In the genomic region with DNA sequence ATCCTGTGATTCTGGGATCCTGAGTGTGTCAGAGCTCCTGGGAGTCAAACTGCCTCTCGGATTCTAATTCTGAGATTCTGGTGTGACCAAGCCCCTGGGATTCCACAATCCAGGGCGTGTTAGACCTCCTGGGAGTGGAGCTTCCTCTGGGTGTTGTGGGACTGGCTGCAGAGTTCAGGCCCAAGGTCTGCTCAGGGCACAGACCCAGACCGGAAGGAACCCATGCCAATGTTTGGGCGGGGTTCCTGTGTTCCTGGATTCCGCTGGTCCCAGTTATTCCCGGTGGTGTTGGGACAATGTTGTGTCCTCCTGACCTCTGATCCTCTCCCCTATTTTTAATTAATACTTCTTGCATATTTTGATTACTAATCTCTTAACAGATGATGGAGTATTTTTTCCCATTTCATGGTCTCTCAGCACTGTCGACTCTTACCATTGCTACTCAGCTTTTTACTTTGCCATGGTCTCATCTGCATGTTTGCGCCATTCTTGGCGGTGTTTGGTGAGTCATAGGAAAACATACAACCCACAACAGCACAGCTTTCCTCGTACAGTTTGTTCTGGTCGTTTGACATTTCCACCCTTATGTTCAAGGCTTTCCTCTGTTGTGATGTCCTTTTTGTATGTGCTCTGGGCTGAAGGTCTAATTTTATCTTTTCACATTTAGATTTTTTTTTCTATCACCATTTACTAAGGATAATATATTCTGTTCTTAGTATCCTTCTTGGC, we compare ENCODE assay signal across 12 mouse cellular contexts. TPM values are rescaled to one million over a fixed set of nuclear protein-coding genes. Genes with fewer than 3 reads are reported as not detected.
DNase-seq lines count a peak whose midpoint lies in the region; ATAC-seq and TF ChIP-seq lines count a peak whose summit lies in the region.
"Had no signal": no experiment of that assay in that cellular context is flagged by ENCODE, and none has a peak within 500 bp of the region (broad histone marks: within the 10 kb centered on the region; RNA-seq: fewer than 3 reads in every experiment).

No protein-coding gene starts in this region.

- peak overlapping the region; percentile 38; the same call in 1 of the 2 replicates for H3K4me2 ChIP-seq in CH12.LX (ENCODE audit: insufficient read depth, low read depth, poor library complexity, severe bottlenecking)

- dilution Hi-C loops in CH12.LX (cut with MboI; ENCODE audit: extremely low pct_ligation_motif_present, extremely low pct_unique_long_range_greater_than_20kb, low sequenced_read_pairs), result no loop called here

- TF ChIP-seq RAD21 in CH12.LX (IDR thresholded peaks at IDR 0.05; ENCODE audit: low read depth, low read length), result no peak

- peaks cover 2% of the 10 kb centered on the region for H3K9me3 ChIP-seq in CH12.LX (replicated peaks; ENCODE audit: low read length)

- H3K79me2 ChIP-seq in CH12.LX (replicated peaks; ENCODE audit: control insufficient read depth, extremely low read depth, insufficient read depth, poor library complexity, severe bottlenecking), result no peaks in the 10 kb centered on the region

- no peak overlapping the region for H3K9ac ChIP-seq in CH12.LX (ENCODE audit: insufficient read depth, low read depth)
- H3K9ac ChIP-seq: forebrain, postnatal 0 days had no signal

- H3K27ac ChIP-seq in CH12.LX (ENCODE audit: insufficient read depth, low read depth), result no peak overlapping the region

- no peak for TF ChIP-seq EP300 in CH12.LX (IDR thresholded peaks at IDR 0.05; ENCODE audit: low read length)

- peaks cover 0 to 8% of the 10 kb centered on the region in 2 experiments for H3K36me3 ChIP-seq in CH12.LX (replicated peaks in 1 of 2; ENCODE audit: control insufficient read depth in 1 of 2, insufficient read depth in 1 of 2, low read length in 1 of 2)

- no peak overlapping the region for H3K4me3 ChIP-seq in CH12.LX (replicated peaks in 1 of 3; ENCODE audit: low read depth in 2 of 3, low read length in 2 of 3, poor library complexity in 1 of 3)
- no peak overlapping the region for H3K4me3 ChIP-seq in lung, adult 2 months (replicated peaks; ENCODE audit: extremely low read depth, low read depth, low read length)

- DNase-seq in CH12.LX (ENCODE audit: extremely low read depth) (no peak), R1 (ENCODE audit: low read depth, low spot score) (peak; percentile 80), MN1 (ENCODE audit: low spot score) (no peak)
- peak; percentile 80 for DNase-seq in heart, adult 8-10 months (ENCODE audit: low spot score)
- peak; percentile 63 for DNase-seq in lung, adult 2 months
- DNase-seq in urinary bladder, adult 2 months (ENCODE audit: low spot score), result no peak
- DNase-seq: embryo, embryonic 11 days; forebrain, postnatal 0 days; thymus, postnatal 4 days had no signal

- TF ChIP-seq POLR2A in CH12.LX (IDR thresholded peaks at IDR 0.05; ENCODE audit: low read depth, low read length), result no peak
- TF ChIP-seq POLR2A in lung, adult 2 months (IDR thresholded peaks at IDR 0.05; ENCODE audit: borderline replicate concordance, extremely low read depth, low read depth, low read length), result peak; percentile 40; the same call in 1 of the 2 replicates

- no peak for ATAC-seq in inflammation-experienced regulatory T-cells, adult 6 months
- ATAC-seq: forebrain, postnatal 0 days had no signal

- in situ Hi-C loops in CH12.LX (cut with MboI; ENCODE audit: low pct_ligation_motif_present, low pct_unique_long_range_greater_than_20kb, low sequenced_read_pairs), result no loop called here

- 43% methylated on average over 11 of the region's 11 CpGs for WGBS in lung, adult 2 months

- peaks cover 0 to 5% of the 10 kb centered on the region in 2 experiments; a peak in 1 of 4 replicates for H3K4me1 ChIP-seq in CH12.LX (ENCODE audit: control insufficient read depth in 1 of 2, insufficient read depth in 2 of 2)
- no peaks in the 10 kb centered on the region for H3K4me1 ChIP-seq in lung, adult 2 months (ENCODE audit: control insufficient read depth, insufficient read depth, low read length)

- no peaks in the 10 kb centered on the region for H3K27me3 ChIP-seq in CH12.LX (replicated peaks)

- no peak for TF ChIP-seq CTCF in CH12.LX (conservative IDR thresholded peaks at IDR 0.05 in 1 of 2, IDR thresholded peaks at IDR 0.05 in 1 of 2; ENCODE audit: low read depth in 2 of 2, low read length in 2 of 2)
- TF ChIP-seq CTCF in lung, adult 2 months (IDR thresholded peaks at IDR 0.05; ENCODE audit: insufficient read depth, low read length), result no peak

TF ChIP-seq in CH12.LX, 34 proteins besides CTCF, POLR2A, EP300 and RAD21:
- no peak for TF ChIP-seq KAT2A (IDR thresholded peaks at IDR 0.05; ENCODE audit: insufficient replicate concordance, low read length)
- no peak for TF ChIP-seq CHD2 (IDR thresholded peaks at IDR 0.05; ENCODE audit: low read length)
- TF ChIP-seq NELFE (IDR thresholded peaks at IDR 0.05; ENCODE audit: low read depth, low read length), result no peak
- no peak for TF ChIP-seq ETS1 (conservative IDR thresholded peaks at IDR 0.05; ENCODE audit: low read depth, low read length)
- no peak for TF ChIP-seq ELF1 (IDR thresholded peaks at IDR 0.05; ENCODE audit: low read depth, low read length)
- TF ChIP-seq ZMIZ1 (IDR thresholded peaks at IDR 0.05; ENCODE audit: low read depth, low read length), result no peak
- no peak for TF ChIP-seq GABPA (IDR thresholded peaks at IDR 0.05; ENCODE audit: insufficient replicate concordance, low read depth, low read length)
- TF ChIP-seq TCF12 (IDR thresholded peaks at IDR 0.05; ENCODE audit: low read depth, low read length), result no peak
- no peak for TF ChIP-seq CHD1 (IDR thresholded peaks at IDR 0.05; ENCODE audit: low read depth, low read length)
- TF ChIP-seq SMC3 (IDR thresholded peaks at IDR 0.05; ENCODE audit: low read depth, low read length), result no peak
- no peak for TF ChIP-seq RCOR1 (conservative IDR thresholded peaks at IDR 0.05; ENCODE audit: low read depth, low read length)
- no peak for TF ChIP-seq JUND (conservative IDR thresholded peaks at IDR 0.05; ENCODE audit: low read depth, low read length)
- no peak for TF ChIP-seq HCFC1 (IDR thresholded peaks at IDR 0.05; ENCODE audit: low read depth, low read length)
- no peak for TF ChIP-seq JUN (IDR thresholded peaks at IDR 0.05; ENCODE audit: insufficient read depth, low read depth, low read length)
- TF ChIP-seq MAFK (IDR thresholded peaks at IDR 0.05; ENCODE audit: insufficient replicate concordance, low read length), result no peak
- no peak for TF ChIP-seq ZNF384 (IDR thresholded peaks at IDR 0.05; ENCODE audit: low read depth, low read length)
- no peak for TF ChIP-seq MAX (IDR thresholded peaks at IDR 0.05; ENCODE audit: low read length)
- no peak for TF ChIP-seq PAX5 (IDR thresholded peaks at IDR 0.05; ENCODE audit: low read length)
- no peak for TF ChIP-seq MXI1 (IDR thresholded peaks at IDR 0.05; ENCODE audit: low read depth, low read length)

RNA-seq across cellular contexts. Expression of a gene that starts 10.6 kb away (rescaled TPM):
- total RNA-seq in CH12.LX (2012; rRNA removed) (not detected in 2 replicates), CH12.LX (2014; rRNA removed) (not detected in 2 replicates)
- not detected in 2 replicates for polyA plus RNA-seq in CH12.LX (2012; ENCODE audit: insufficient read length, low read depth)
- total RNA-seq in heart, adult 8-10 months (2022), result not detected
- not detected in 2 replicates for polyA plus RNA-seq in lung, adult 2 months (2012; rRNA removed)
- polyA plus RNA-seq in urinary bladder, adult 2 months (2012; rRNA removed), result 0.04 and 0.08 TPM in 2 replicates
- not detected for polyA plus RNA-seq in inflammation-experienced regulatory T-cells, adult 6 months (2017; shearing (Covaris generic))
- polyA plus RNA-seq: intestine, embryonic 14.5 days; liver, adult 2 months had no signal

RNA-seq across cellular contexts. Expression of a gene that starts 17.3 kb away (rescaled TPM):
- total RNA-seq in CH12.LX (2012; rRNA removed) (36.7 and 42.9 TPM in 2 replicates), CH12.LX (2014; rRNA removed) (67.8 and 76.4 TPM in 2 replicates)
- 61.2 and 62.4 TPM in 2 replicates for polyA plus RNA-seq in CH12.LX (2012; ENCODE audit: insufficient read length, low read depth)
- 10 to 100 TPM; 41.3 to 48.6 (median 45.1) TPM for total RNA-seq in heart, adult 8-10 months (2022)
- polyA plus RNA-seq in lung, adult 2 months (2012; rRNA removed), result 46.0 and 59.3 TPM in 2 replicates
- 70.3 and 71.0 TPM in 2 replicates for polyA plus RNA-seq in urinary bladder, adult 2 months (2012; rRNA removed)
- 10 to 100 TPM; 62.7 to 77.2 (median 72.8) TPM for polyA plus RNA-seq in inflammation-experienced regulatory T-cells, adult 6 months (2017; shearing (Covaris generic))

RNA-seq across cellular contexts. Expression of a gene that starts 30.8 kb away (rescaled TPM):
- total RNA-seq in CH12.LX (2012; rRNA removed) (not detected in 2 replicates), CH12.LX (2014; rRNA removed) (not detected in 2 replicates)
- polyA plus RNA-seq in CH12.LX (2012; ENCODE audit: insufficient read length, low read depth), result not detected in 2 replicates
- 1 to 10 TPM in 2 of 4 experiments, under 1 TPM in 2; 0.87 to 2.1 (median 1.1) TPM for total RNA-seq in heart, adult 8-10 months (2022)
- polyA plus RNA-seq in lung, adult 2 months (2012; rRNA removed), result 30.6 and 30.8 TPM in 2 replicates
- polyA plus RNA-seq in urinary bladder, adult 2 months (2012; rRNA removed), result 1.9 and 3.0 TPM in 2 replicates
- not detected for polyA plus RNA-seq in inflammation-experienced regulatory T-cells, adult 6 months (2017; shearing (Covaris generic))

RNA-seq across cellular contexts. Expression of a gene that starts 31.4 kb away (rescaled TPM):
- total RNA-seq in CH12.LX (2012; rRNA removed) (27.9 and 43.8 TPM in 2 replicates), CH12.LX (2014; rRNA removed) (81.2 and 120 TPM in 2 replicates)
- 81.9 and 91.2 TPM in 2 replicates for polyA plus RNA-seq in CH12.LX (2012; ENCODE audit: insufficient read length, low read depth)
- total RNA-seq in heart, adult 8-10 months (2022), result 10 to 100 TPM; 11.2 to 13.0 (median 11.9) TPM
- polyA plus RNA-seq in lung, adult 2 months (2012; rRNA removed), result 7.8 and 11.7 TPM in 2 replicates
- 44.8 and 54.0 TPM in 2 replicates for polyA plus RNA-seq in urinary bladder, adult 2 months (2012; rRNA removed)
- polyA plus RNA-seq in inflammation-experienced regulatory T-cells, adult 6 months (2017; shearing (Covaris generic)), result 10 to 100 TPM; 60.2 to 83.4 (median 72.6) TPM

RNA-seq across cellular contexts. Expression of a gene that starts 43.7 kb away (rescaled TPM):
- total RNA-seq in CH12.LX (2012; rRNA removed) (80.4 and 88.4 TPM in 2 replicates), CH12.LX (2014; rRNA removed) (61.2 and 68.8 TPM in 2 replicates)
- polyA plus RNA-seq in CH12.LX (2012; ENCODE audit: insufficient read length, low read depth), result 62.1 and 64.1 TPM in 2 replicates
- total RNA-seq in heart, adult 8-10 months (2022), result 10 to 100 TPM; 10.2 to 14.5 (median 11.3) TPM
- 18.8 and 24.4 TPM in 2 replicates for polyA plus RNA-seq in lung, adult 2 months (2012; rRNA removed)
- polyA plus RNA-seq in urinary bladder, adult 2 months (2012; rRNA removed), result 15.4 and 17.0 TPM in 2 replicates
- polyA plus RNA-seq in inflammation-experienced regulatory T-cells, adult 6 months (2017; shearing (Covaris generic)), result 10 to 100 TPM; 53.6 to 62.6 (median 58.1) TPM

Comparison
In these comparisons a context has a peak if more than half of its experiments do, and no peak if none do; other contexts are left out.
1. DNase-seq: peak in R1 (single experiment), heart, adult 8-10 months (single experiment) and lung, adult 2 months (single experiment); none in CH12.LX (single experiment), MN1 (single experiment) and urinary bladder, adult 2 months (single experiment).